ENCODE assay signal across 13 mouse cellular contexts in the genomic region with DNA sequence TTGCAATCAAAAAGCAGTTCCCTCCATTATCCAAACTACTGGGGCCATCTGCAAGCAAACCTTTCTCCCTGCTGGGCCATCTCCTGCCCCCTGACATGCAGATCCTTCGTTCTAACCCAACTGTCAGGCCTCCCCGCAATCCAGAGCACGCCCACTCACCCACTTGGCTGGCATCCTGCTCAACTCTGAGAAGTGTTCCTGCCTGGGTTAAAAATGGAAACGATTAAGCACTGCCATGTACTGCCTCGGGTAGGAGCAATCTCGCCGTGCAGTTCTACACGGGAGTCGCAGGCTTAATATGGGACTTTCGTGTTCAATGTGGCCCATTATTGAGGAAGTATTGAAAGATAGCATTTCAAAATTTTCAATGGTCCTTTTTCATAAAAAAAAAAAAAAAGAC. TPM values are rescaled to one million over a fixed set of nuclear protein-coding genes. Genes with fewer than 3 reads are reported as not detected.
DNase-seq lines count a peak whose midpoint lies in the region; ATAC-seq and TF ChIP-seq lines count a peak whose summit lies in the region.
"Had no signal": no experiment of that assay in that cellular context is flagged by ENCODE, and none has a peak within 500 bp of the region (broad histone marks: within the 10 kb centered on the region; RNA-seq: fewer than 3 reads in every experiment).

No protein-coding gene starts in this region.

- peaks cover 15% of the 10 kb centered on the region for H3K27me3 ChIP-seq in heart, embryonic 10.5 days (ENCODE audit: insufficient read depth, poor library complexity, severe bottlenecking)
- H3K27me3 ChIP-seq in thymus, adult 2 months (ENCODE audit: control insufficient read depth, insufficient read depth, low read length), result no peaks in the 10 kb centered on the region

- H3K4me1 ChIP-seq in heart, embryonic 10.5 days, result peaks cover 13% of the 10 kb centered on the region; the same call in 1 of the 2 replicates
- H3K4me1 ChIP-seq in thymus, adult 2 months (replicated peaks; ENCODE audit: control insufficient read depth, insufficient read depth, low read length), result no peaks in the 10 kb centered on the region

- no peak for TF ChIP-seq POLR2A in thymus, adult 2 months (IDR thresholded peaks at IDR 0.05; ENCODE audit: control insufficient read depth, extremely low read depth, insufficient read depth, low read length, poor library complexity)

- H3K4me3 ChIP-seq in heart, embryonic 10.5 days, result no peak overlapping the region
- no peak overlapping the region for H3K4me3 ChIP-seq in layer of hippocampus, adult 2 months
- no peak overlapping the region for H3K4me3 ChIP-seq in thymus, adult 2 months (ENCODE audit: control insufficient read depth, insufficient read depth, low read length)
- H3K4me3 ChIP-seq: gastrocnemius, adult 2 months had no signal

- no peak for ATAC-seq in megakaryocyte, adult 5-6 weeks (ENCODE audit: poor library complexity, severe bottlenecking)

- no peaks in the 10 kb centered on the region for H3K9me3 ChIP-seq in heart, embryonic 10.5 days

- DNase-seq in heart, adult 18-20 months, result peak; percentile 68 to 74
- DNase-seq in heart, embryonic 10.5 days (ENCODE audit: low spot score), result no peak
- DNase-seq in frontal cortex, postnatal 36 days (ENCODE audit: low spot score in 2 of 2), result peak; percentile 63 to 72
- peak; percentile 74 for DNase-seq in layer of hippocampus, adult 2 months (ENCODE audit: low spot score in 2 of 2)
- DNase-seq in right cerebral cortex, adult 2 months (ENCODE audit: low spot score in 2 of 2), result peak; percentile 69 to 72
- DNase-seq in thymus, adult 2 months, result no peak
- DNase-seq in spleen, adult 18-20 months, result no peak
- DNase-seq: adrenal gland, adult 8-10 months; gastrocnemius, adult 2 months; kidney, postnatal 25 days had no signal

- no peaks in the 10 kb centered on the region for H3K36me3 ChIP-seq in heart, embryonic 10.5 days
- H3K36me3 ChIP-seq in thymus, adult 2 months (ENCODE audit: control insufficient read depth, insufficient read depth, low read length), result no peaks in the 10 kb centered on the region

- TF ChIP-seq CTCF in layer of hippocampus, adult 2 months (conservative IDR thresholded peaks at IDR 0.05), result peak; percentile 56
- TF ChIP-seq CTCF in thymus, adult 2 months (IDR thresholded peaks at IDR 0.05; ENCODE audit: borderline replicate concordance, control insufficient read depth, extremely low read depth, insufficient read depth, low read length, poor library complexity), result no peak

- 73% methylated on average over 10 of the region's 10 CpGs for WGBS in heart, embryonic 10.5 days
- WGBS in thymus, adult 2 months, result 70% methylated on average over 10 of the region's 10 CpGs

- H3K27ac ChIP-seq in heart, embryonic 10.5 days, result no peak overlapping the region
- H3K27ac ChIP-seq in layer of hippocampus, adult 2 months, result peak overlapping the region; percentile 80
- H3K27ac ChIP-seq in thymus, adult 2 months (ENCODE audit: control insufficient read depth, insufficient read depth, low read length), result no peak overlapping the region
- H3K27ac ChIP-seq: gastrocnemius, adult 2 months; macrophage had no signal

RNA-seq across cellular contexts. Expression of a gene that starts 11.2 kb away (rescaled TPM):
- total RNA-seq in heart, adult 18-20 months (2021), result under 1 TPM; 0.37 to 0.80 TPM
- 1.9 and 3.7 TPM in 2 replicates for polyA plus RNA-seq in heart, embryonic 10.5 days (2016; fragmentation: Nextera tagmentation; extraction: Ambion mirVana)
- total RNA-seq in layer of hippocampus, adult 2 months (2021), result 10 to 100 TPM; 46.6 to 48.6 TPM
- 3.7 and 4.7 TPM in 2 replicates for polyA plus RNA-seq in thymus, adult 2 months (2012; rRNA removed)
- not detected in 2 replicates for total RNA-seq in megakaryocyte, adult 5-6 weeks (2015)
- total RNA-seq in megakaryocyte, adult 5-6 weeks (2017), result not detected in 2 replicates
- total RNA-seq: gastrocnemius, adult 2 months; liver, adult 2 months had no signal
- polyA plus RNA-seq: liver, adult 2 months; macrophage had no signal

Comparison
In these comparisons a context has a peak if more than half of its experiments do, and no peak if none do; other contexts are left out.
1. DNase-seq: peak in heart, adult 18-20 months (2 of 2), frontal cortex, postnatal 36 days (2 of 2), layer of hippocampus, adult 2 months (2 of 2) and right cerebral cortex, adult 2 months (2 of 2); none in heart, embryonic 10.5 days (single experiment), thymus, adult 2 months (single experiment) and spleen, adult 18-20 months (0 of 2).
2. RNA of a gene that starts 11.2 kb away (total RNA-seq): 46.6 to 48.6 TPM in layer of hippocampus, adult 2 months; 0.37 to 0.80 TPM in heart, adult 18-20 months and not detected in megakaryocyte, adult 5-6 weeks; every median in the first group is over 10 times any median in the second.